In the genomic region with DNA sequence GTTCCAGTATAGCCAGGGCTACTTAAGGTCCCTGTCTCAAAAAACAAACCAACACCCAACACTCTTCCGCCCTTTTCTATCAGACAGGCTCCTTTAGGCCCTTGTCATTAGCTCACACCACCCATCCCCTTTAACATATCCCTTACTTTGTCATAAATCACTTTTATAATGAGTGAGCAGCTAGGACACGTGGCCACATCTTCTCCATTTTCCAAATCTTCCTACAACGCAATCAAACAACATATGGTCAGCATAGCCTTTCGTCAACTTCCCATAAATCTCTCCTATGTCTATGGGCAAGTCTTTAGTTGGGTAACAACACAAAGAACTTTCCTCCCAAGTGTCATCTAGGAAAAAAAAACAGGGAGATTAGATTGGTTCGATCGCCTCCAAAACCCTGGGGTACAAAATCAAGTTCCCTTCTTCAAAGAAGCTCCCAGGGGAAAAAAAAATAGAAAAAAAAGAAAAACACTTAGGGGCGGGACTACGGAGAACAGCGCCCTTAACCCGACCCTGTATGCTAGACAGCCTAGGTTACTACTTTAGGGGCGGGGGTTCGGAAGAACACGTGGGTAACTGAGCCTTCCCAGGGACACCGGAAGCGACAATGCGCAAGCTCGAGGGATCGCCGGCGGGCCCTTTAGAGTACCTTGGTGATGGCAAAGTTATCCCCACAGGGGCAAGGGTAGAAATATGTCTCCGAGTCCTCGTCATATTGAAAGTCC, we compare ENCODE assay signal across 8 mouse cellular contexts. TPM values are rescaled to one million over a fixed set of nuclear protein-coding genes. Genes with fewer than 3 reads are reported as not detected.
DNase-seq lines count a peak whose midpoint lies in the region; ATAC-seq and TF ChIP-seq lines count a peak whose summit lies in the region.

A gene (plus strand): TSS at position 614 of the 725 bp plus-strand sequence.

- TF ChIP-seq CTCF in lung, embryonic 14.5 days (IDR thresholded peaks at IDR 0.05; ENCODE audit: low read depth), result no peak

- peak within 1 kb of the TSS; percentile 56 for H3K4me3 ChIP-seq in lung, embryonic 14.5 days (ENCODE audit: low read depth, low read length)
- H3K4me3 ChIP-seq in forebrain, embryonic 10.5 days, result peak within 1 kb of the TSS; percentile 74
- peak within 1 kb of the TSS; percentile 72 for H3K4me3 ChIP-seq in limb, embryonic 15.5 days
- H3K4me3 ChIP-seq in neural tube, embryonic 13.5 days, result peak within 1 kb of the TSS; percentile 55

- H3K4me2 ChIP-seq in lung, embryonic 14.5 days, result peak within 1 kb of the TSS; percentile 80
- H3K4me2 ChIP-seq in limb, embryonic 15.5 days, result peak within 1 kb of the TSS; percentile 59
- H3K4me2 ChIP-seq in neural tube, embryonic 13.5 days, result peak within 1 kb of the TSS; percentile 66

- no peaks in the 10 kb centered on the region for H3K9me3 ChIP-seq in lung, embryonic 14.5 days (ENCODE audit: low read depth, low read length)
- H3K9me3 ChIP-seq in forebrain, embryonic 10.5 days, result no peaks in the 10 kb centered on the region
- H3K9me3 ChIP-seq in limb, embryonic 15.5 days, result no peaks in the 10 kb centered on the region
- H3K9me3 ChIP-seq in neural tube, embryonic 13.5 days, result no peaks in the 10 kb centered on the region

- DNase-seq in lung, embryonic 14.5 days, result peak; percentile 92
- no peak for DNase-seq in lung, postnatal 14 days
- no peak for DNase-seq in forebrain, embryonic 10.5 days (ENCODE audit: extremely low spot score, low spot score)
- no peak for DNase-seq in cerebellum, adult 18-20 months

- H3K9ac ChIP-seq in lung, embryonic 14.5 days, result peak within 1 kb of the TSS; percentile 66
- H3K9ac ChIP-seq in limb, embryonic 15.5 days, result peak within 1 kb of the TSS; percentile 62
- peak within 1 kb of the TSS; percentile 70 for H3K9ac ChIP-seq in neural tube, embryonic 13.5 days

- peaks cover 25% of the 10 kb centered on the region for H3K36me3 ChIP-seq in lung, embryonic 14.5 days (ENCODE audit: insufficient read depth)
- peaks cover 28% of the 10 kb centered on the region for H3K36me3 ChIP-seq in forebrain, embryonic 10.5 days (replicated peaks)
- peaks cover 25% of the 10 kb centered on the region for H3K36me3 ChIP-seq in limb, embryonic 15.5 days
- H3K36me3 ChIP-seq in neural tube, embryonic 13.5 days, result peaks cover 28% of the 10 kb centered on the region

- peak within 1 kb of the TSS; percentile 83 for H3K27ac ChIP-seq in lung, embryonic 14.5 days (ENCODE audit: low read depth)
- H3K27ac ChIP-seq in forebrain, embryonic 10.5 days, result peak within 1 kb of the TSS; percentile 90
- peak within 1 kb of the TSS; percentile 94 for H3K27ac ChIP-seq in limb, embryonic 15.5 days
- peak within 1 kb of the TSS; percentile 83 for H3K27ac ChIP-seq in neural tube, embryonic 13.5 days (replicated peaks)

- no peaks in the 10 kb centered on the region for H3K4me1 ChIP-seq in lung, embryonic 14.5 days (ENCODE audit: insufficient read depth)
- H3K4me1 ChIP-seq in forebrain, embryonic 10.5 days, result peaks cover 25% of the 10 kb centered on the region
- H3K4me1 ChIP-seq in limb, embryonic 15.5 days, result peaks cover 6% of the 10 kb centered on the region; the same call in 1 of the 2 replicates
- H3K4me1 ChIP-seq in neural tube, embryonic 13.5 days (replicated peaks), result peaks cover 19% of the 10 kb centered on the region

- ATAC-seq in lung, embryonic 14.5 days (ENCODE audit: insufficient read depth), result peak; percentile 96
- ATAC-seq in activated CD4-positive, CD25-positive, alpha-beta regulatory T cell, adult 4 months, result peak; percentile 87
- ATAC-seq in hematopoietic stem cell, adult 5-6 weeks (replicated peaks in 1 of 2; ENCODE audit: insufficient read depth in 1 of 2, low FRiP score in 2 of 2, low TSS enrichment in 1 of 2, low read depth in 1 of 2, poor library complexity in 2 of 2, severe bottlenecking in 2 of 2), result peak; percentile 85 to 88
- peak; percentile 91 for ATAC-seq in limb, embryonic 15.5 days (ENCODE audit: insufficient number of reproducible peaks, low FRiP score, low TSS enrichment, low read depth)
- peak; percentile 98 for ATAC-seq in neural tube, embryonic 13.5 days (ENCODE audit: low read depth)

- H3K27me3 ChIP-seq in lung, embryonic 14.5 days (ENCODE audit: insufficient read depth, low read length), result no peaks in the 10 kb centered on the region
- no peaks in the 10 kb centered on the region for H3K27me3 ChIP-seq in forebrain, embryonic 10.5 days (ENCODE audit: poor library complexity, severe bottlenecking)
- H3K27me3 ChIP-seq in limb, embryonic 15.5 days, result no peaks in the 10 kb centered on the region
- no peaks in the 10 kb centered on the region for H3K27me3 ChIP-seq in neural tube, embryonic 13.5 days

- WGBS in lung, embryonic 14.5 days, result 2% methylated on average over 22 of the region's 22 CpGs
- 4% methylated on average over 22 of the region's 22 CpGs for WGBS in forebrain, embryonic 10.5 days
- 2% methylated on average over 22 of the region's 22 CpGs for WGBS in limb, embryonic 15.5 days
- WGBS in neural tube, embryonic 13.5 days, result 3% methylated on average over 22 of the region's 22 CpGs

RNA-seq across cellular contexts. Expression of the gene that starts here (rescaled TPM):
- 15.9 and 24.8 TPM in 2 replicates for polyA plus RNA-seq in lung, embryonic 14.5 days (2014; fragmentation: Nextera tagmentation; extraction: Ambion mirVana)
- polyA plus RNA-seq in activated CD4-positive, CD25-positive, alpha-beta regulatory T cell, adult 4 months (2017; shearing (Covaris generic)), result 10 to 100 TPM in 1 of 2 experiments, 1 to 10 TPM in 1; 7.0 to 19.7 TPM
- 22.5 and 23.2 TPM in 2 replicates for polyA plus RNA-seq in forebrain, embryonic 10.5 days (2016; fragmentation: Nextera tagmentation; extraction: Ambion mirVana)
- total RNA-seq in hematopoietic stem cell, adult 5-6 weeks (2017), result 35.1 and 39.9 TPM in 2 replicates
- polyA plus RNA-seq in limb, embryonic 15.5 days (2015; fragmentation: Nextera tagmentation; extraction: Ambion mirVana), result 17.4 and 22.0 TPM in 2 replicates
- polyA plus RNA-seq in neural tube, embryonic 13.5 days (2015; fragmentation: Nextera tagmentation; extraction: Ambion mirVana), result 21.8 and 22.4 TPM in 2 replicates
